ENCODE assay signal across 32 mouse cellular contexts in the genomic region with DNA sequence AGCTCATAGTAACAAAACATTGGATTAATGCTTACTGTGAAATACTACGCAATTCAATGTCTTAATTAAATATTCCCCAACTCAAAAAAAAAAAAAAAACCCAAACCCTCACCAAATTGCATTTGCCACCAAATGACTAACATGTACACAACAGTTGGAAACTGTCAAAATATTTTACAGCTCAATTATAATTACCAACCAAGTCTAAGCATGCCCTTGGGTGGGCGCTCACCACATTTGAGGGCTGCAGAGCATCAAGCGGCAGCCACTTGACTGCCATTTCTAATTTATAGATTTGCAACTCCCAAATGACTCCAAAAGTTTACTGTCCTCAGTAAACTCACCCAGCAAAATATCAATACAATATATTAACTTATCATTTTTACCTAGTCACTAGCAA.
"Had no signal": no experiment of that assay in that cellular context is flagged by ENCODE, and none has a peak within 500 bp of the region (broad histone marks: within the 10 kb centered on the region; RNA-seq: fewer than 3 reads in every experiment).

No protein-coding gene starts in this region.

- H3K27ac ChIP-seq: limb, embryonic 10.5 days; limb, embryonic 12.5 days; limb, embryonic 13.5 days; limb, embryonic 15.5 days; liver, embryonic 12.5 days; liver, embryonic 13.5 days; liver, embryonic 14.5 days; liver, embryonic 15.5 days; lung, embryonic 15.5 days; macrophage; midbrain, embryonic 10.5 days; midbrain, embryonic 12.5 days; midbrain, embryonic 13.5 days; midbrain, embryonic 15.5 days; neural tube, embryonic 12.5 days had no signal

- ATAC-seq: liver, embryonic 12.5 days; liver, postnatal 0 days; lung, postnatal 0 days; midbrain, embryonic 13.5 days; midbrain, embryonic 15.5 days; midbrain, embryonic 16.5 days had no signal

- H3K36me3 ChIP-seq: limb, embryonic 10.5 days; limb, embryonic 12.5 days; limb, embryonic 13.5 days; limb, embryonic 15.5 days; liver, embryonic 12.5 days; liver, embryonic 13.5 days; liver, embryonic 15.5 days; lung, embryonic 15.5 days; midbrain, embryonic 10.5 days; midbrain, embryonic 12.5 days; midbrain, embryonic 13.5 days; midbrain, embryonic 15.5 days; neural tube, embryonic 12.5 days had no signal

- H3K9me3 ChIP-seq: limb, embryonic 10.5 days; limb, embryonic 12.5 days; limb, embryonic 13.5 days; limb, embryonic 15.5 days; liver, embryonic 12.5 days; liver, embryonic 13.5 days; liver, embryonic 15.5 days; lung, embryonic 15.5 days; megakaryocyte, embryonic 14.5 days; midbrain, embryonic 10.5 days; midbrain, embryonic 12.5 days; midbrain, embryonic 13.5 days; midbrain, embryonic 15.5 days; neural tube, embryonic 12.5 days had no signal

- H3K4me1 ChIP-seq: limb, embryonic 10.5 days; limb, embryonic 12.5 days; limb, embryonic 13.5 days; limb, embryonic 15.5 days; liver, embryonic 12.5 days; liver, embryonic 13.5 days; liver, embryonic 15.5 days; lung, embryonic 15.5 days; megakaryocyte, embryonic 14.5 days; midbrain, embryonic 10.5 days; midbrain, embryonic 12.5 days; midbrain, embryonic 13.5 days; midbrain, embryonic 15.5 days; neural tube, embryonic 12.5 days had no signal

- H3K27me3 ChIP-seq: limb, embryonic 12.5 days; limb, embryonic 13.5 days; limb, embryonic 15.5 days; liver, embryonic 12.5 days; liver, embryonic 13.5 days; liver, embryonic 15.5 days; lung, embryonic 15.5 days; megakaryocyte, embryonic 14.5 days; midbrain, embryonic 12.5 days; midbrain, embryonic 13.5 days; midbrain, embryonic 15.5 days; neural tube, embryonic 12.5 days had no signal

- H3K9ac ChIP-seq: limb, embryonic 12.5 days; limb, embryonic 13.5 days; limb, embryonic 15.5 days; liver, embryonic 12.5 days; liver, embryonic 13.5 days; liver, embryonic 14.5 days; liver, embryonic 15.5 days; liver, postnatal 0 days; lung, embryonic 14.5 days; lung, embryonic 15.5 days; midbrain, embryonic 12.5 days; midbrain, embryonic 13.5 days; midbrain, embryonic 15.5 days; neural tube, embryonic 12.5 days had no signal

- DNase-seq: left cerebral cortex, postnatal 4 days; liver; liver, embryonic 13.5 days; liver, postnatal 0 days; lung, adult 18-20 months; lung, adult 2 months; lung, embryonic 14.5 days; lung, postnatal 10 days; lung, postnatal 14 days; lung, postnatal 36 days; lung, postnatal 4 days; midbrain, embryonic 14.5 days had no signal

- H3K4me3 ChIP-seq: limb, embryonic 10.5 days; limb, embryonic 12.5 days; limb, embryonic 13.5 days; limb, embryonic 15.5 days; liver, embryonic 12.5 days; liver, embryonic 13.5 days; liver, embryonic 15.5 days; lung, embryonic 15.5 days; megakaryocyte, embryonic 14.5 days; midbrain, embryonic 10.5 days; midbrain, embryonic 12.5 days; midbrain, embryonic 13.5 days; midbrain, embryonic 15.5 days; myocyte; neural tube, embryonic 12.5 days had no signal

- H3K4me2 ChIP-seq: limb, embryonic 12.5 days; limb, embryonic 13.5 days; limb, embryonic 15.5 days; liver, embryonic 11.5 days; liver, embryonic 12.5 days; liver, embryonic 13.5 days; liver, embryonic 15.5 days; lung, embryonic 14.5 days; lung, embryonic 15.5 days; midbrain, embryonic 11.5 days; midbrain, embryonic 12.5 days; midbrain, embryonic 13.5 days; midbrain, embryonic 15.5 days; neural tube, embryonic 12.5 days had no signal
